Mouse (Mus musculus) forebrain, embryonic 10.5 days (tissue): Measurements from ENCODE around the gene Fam83e. TPM values are rescaled to one million over a fixed set of nuclear protein-coding genes. Genes with fewer than 3 reads are reported as not detected.
A peak's percentile ranks its signal among the peaks of the same experiment; 100 is the strongest.

Experiments
- DNase-seq: peaks from one replicate; pipeline ENCODE4 v3.0.0-alpha.2; 2017; ENCODE audit warnings: low spot score; ENCODE audit errors: extremely low spot score
- H3K27ac ChIP-seq: fragments of 300-500 bp; sonication (generic); 2 replicates; pipeline ENCODE4 v1.5.1; 2016; ENCODE audit warnings: mild to moderate bottlenecking
- H3K27me3 ChIP-seq: fragments of 300-500 bp; sonication (generic); 2 replicates; pipeline ENCODE4 v1.6.1; 2016; ENCODE audit warnings: mild to moderate bottlenecking; ENCODE audit not compliant: poor library complexity, severe bottlenecking
- H3K36me3 ChIP-seq: fragments of 300-500 bp; sonication (generic); replicated peaks from 2 replicates; pipeline ENCODE4 v1.6.1; 2016; ENCODE audit warnings: mild to moderate bottlenecking, moderate library complexity
- H3K4me1 ChIP-seq: fragments of 300-500 bp; sonication (generic); 2 replicates; pipeline ENCODE4 v1.6.1; 2016
- H3K4me3 ChIP-seq: fragments of 300-500 bp; sonication (generic); 2 replicates; pipeline ENCODE4 v1.5.1; 2016; ENCODE audit warnings: mild to moderate bottlenecking, moderate library complexity
- H3K9me3 ChIP-seq: fragments of 300-500 bp; sonication (generic); 2 replicates; pipeline ENCODE4 v1.6.1; 2016; ENCODE audit warnings: mild to moderate bottlenecking, moderate library complexity
- WGBS: fragments of 180-500 bp; shearing (Covaris S2); methylation state at CpG from one replicate; pipeline ENCODE4 v1.1.7; 2016; 5-methylcytosine and 5-hydroxymethylcytosine counted together
- polyA plus RNA-seq: library from polyadenylated mRNA; unstranded; fragments of >200 nt; fragmentation: Nextera tagmentation; extraction: Ambion mirVana; gene quantifications from 2 replicates; pipeline ENCODE4 v1.2.1, GENCODE M21; 2016

Gene Fam83e
- polyA plus RNA-seq, 1 experiment from 2014 or later: 3.3 TPM

DNA sequence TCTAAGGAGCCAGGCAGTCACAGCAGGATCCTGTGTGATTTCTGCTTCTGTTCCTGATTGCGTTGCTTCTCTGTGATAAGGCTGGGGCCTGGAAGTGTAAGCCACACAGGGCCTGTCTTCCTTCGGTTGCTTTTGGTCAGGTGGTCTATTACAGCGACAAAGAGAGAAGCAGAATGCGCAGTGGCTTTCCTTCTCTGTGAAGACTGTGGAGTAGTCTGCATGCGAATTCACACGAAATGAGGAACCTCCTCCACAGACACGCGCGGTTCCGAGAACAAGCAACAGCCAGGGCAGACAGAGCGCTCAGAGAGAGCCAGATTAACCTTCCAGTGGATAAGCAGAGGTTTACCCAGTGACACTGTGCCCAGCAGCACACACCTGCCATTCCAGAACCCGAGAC, 20.3 kb downstream of the Fam83e start:
- Histone ChIP-seq H3K4me3 (no peak overlapping the region), H3K9me3 (no peaks in the 10 kb centered on the region), H3K36me3 (no peaks in the 10 kb centered on the region), H3K27ac (no peak overlapping the region), H3K4me1 (peaks cover 10% of the 10 kb centered on the region; the same call in 1 of the 2 replicates), H3K27me3 (peaks cover 21% of the 10 kb centered on the region)
- no peak for DNase-seq
- WGBS: 87% methylated on average over 12 of the region's 12 CpGs

- Histone ChIP-seq H3K36me3 (no peaks in the 10 kb centered on the region), H3K27me3 (peaks cover 21% of the 10 kb centered on the region), H3K4me3 (peak overlapping the region; percentile 28), H3K27ac (no peak overlapping the region), H3K4me1 (peaks cover 10% of the 10 kb centered on the region; the same call in 1 of the 2 replicates), H3K9me3 (peaks cover 3% of the 10 kb centered on the region; the same call in 1 of the 2 replicates)
- no peak for DNase-seq
- 37% methylated on average over 11 of the region's 11 CpGs for WGBS
These were observed 20.8 kb downstream of the Fam83e start for GRCm38 (mm10) chr7:45741777-45742176.

- WGBS: 41% methylated on average over 19 of the region's 19 CpGs
- Histone ChIP-seq H3K4me1 (peaks cover 10% of the 10 kb centered on the region; the same call in 1 of the 2 replicates), H3K36me3 (no peaks in the 10 kb centered on the region), H3K9me3 (peaks cover 4% of the 10 kb centered on the region; the same call in 1 of the 2 replicates), H3K27ac (no peak overlapping the region), H3K4me3 (peak overlapping the region; percentile 28), H3K27me3 (peaks cover 21% of the 10 kb centered on the region)
- DNase-seq: no peak
These were observed 21.3 kb downstream of the Fam83e start for GRCm38 (mm10) chr7:45742338-45742737.

GRCm38 (mm10) chr7:45744387-45744786, 23.4 kb downstream of the Fam83e start:
- no peak overlapping the region for H3K27ac ChIP-seq
- no peak overlapping the region for H3K4me3 ChIP-seq
- peaks cover 4% of the 10 kb centered on the region; the same call in 1 of the 2 replicates for H3K9me3 ChIP-seq
- DNase-seq: peak; percentile 57
- H3K27me3 ChIP-seq: peaks cover 21% of the 10 kb centered on the region
- 41% methylated on average over 2 of the region's 2 CpGs for WGBS
- peaks cover 14% of the 10 kb centered on the region for H3K4me1 ChIP-seq
- H3K36me3 ChIP-seq: no peaks in the 10 kb centered on the region

- H3K27me3 ChIP-seq: peaks cover 12% of the 10 kb centered on the region
- H3K9me3 ChIP-seq: peaks cover 4% of the 10 kb centered on the region; the same call in 1 of the 2 replicates
- H3K4me3 ChIP-seq: no peak overlapping the region
- 65% methylated on average over 6 of the region's 6 CpGs for WGBS
- no peak for DNase-seq
- H3K4me1 ChIP-seq: peaks cover 16% of the 10 kb centered on the region
- H3K36me3 ChIP-seq: no peaks in the 10 kb centered on the region
- no peak overlapping the region for H3K27ac ChIP-seq
These were observed 25.5 kb downstream of the Fam83e start for GRCm38 (mm10) chr7:45746518-45746917.

DNA sequence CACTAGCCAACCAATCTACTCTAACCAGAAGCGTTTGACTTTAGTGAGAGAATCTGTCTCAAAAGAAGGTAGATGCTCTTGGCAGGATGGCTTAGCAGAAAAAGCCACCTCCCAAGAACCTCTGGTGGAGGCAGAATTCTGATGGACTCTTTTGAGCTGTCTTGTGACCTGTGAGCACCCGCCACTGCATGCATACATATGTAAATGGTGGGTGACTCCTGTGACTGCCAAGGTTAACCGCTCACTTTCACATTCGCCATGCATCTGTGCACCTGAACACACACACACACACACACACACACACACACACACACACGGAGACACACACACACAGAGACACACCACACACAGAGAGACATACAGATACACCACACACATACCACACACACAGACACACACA, 26.4 kb downstream of the Fam83e start:
- Histone ChIP-seq H3K27ac (no peak overlapping the region), H3K9me3 (peaks cover 4% of the 10 kb centered on the region; the same call in 1 of the 2 replicates), H3K36me3 (no peaks in the 10 kb centered on the region), H3K4me3 (no peak overlapping the region), H3K27me3 (peaks cover 3% of the 10 kb centered on the region; the same call in 1 of the 2 replicates), H3K4me1 (peaks cover 8% of the 10 kb centered on the region)
- WGBS: 73% methylated on average over 5 of the region's 5 CpGs
- no peak for DNase-seq

DNA sequence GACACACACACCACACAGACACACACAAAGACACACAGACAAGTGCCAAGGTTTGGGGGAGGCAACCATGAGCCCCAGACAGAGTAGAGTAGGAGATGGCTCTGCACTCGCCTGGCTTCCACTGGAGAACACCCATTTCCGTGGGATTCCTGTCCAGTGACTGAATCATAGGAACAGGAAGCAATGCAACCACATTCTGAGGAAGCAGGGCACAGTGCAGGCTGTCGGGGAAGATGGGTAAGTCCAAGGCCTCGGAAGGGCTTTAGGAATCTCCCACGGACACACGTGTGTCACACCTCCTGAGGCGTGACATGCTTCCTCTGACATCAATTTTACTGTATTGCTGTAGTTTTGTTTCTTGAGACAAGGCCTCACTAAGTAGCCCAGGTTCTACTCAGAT, 27.1 kb downstream of the Fam83e start:
- Histone ChIP-seq H3K27ac (no peak overlapping the region), H3K4me1 (peaks cover 6% of the 10 kb centered on the region), H3K4me3 (no peak overlapping the region), H3K9me3 (peaks cover 4% of the 10 kb centered on the region; the same call in 1 of the 2 replicates), H3K36me3 (no peaks in the 10 kb centered on the region), H3K27me3 (no peaks in the 10 kb centered on the region; the same call in 1 of the 2 replicates)
- 80% methylated on average over 7 of the region's 7 CpGs for WGBS
- DNase-seq: no peak

DNA sequence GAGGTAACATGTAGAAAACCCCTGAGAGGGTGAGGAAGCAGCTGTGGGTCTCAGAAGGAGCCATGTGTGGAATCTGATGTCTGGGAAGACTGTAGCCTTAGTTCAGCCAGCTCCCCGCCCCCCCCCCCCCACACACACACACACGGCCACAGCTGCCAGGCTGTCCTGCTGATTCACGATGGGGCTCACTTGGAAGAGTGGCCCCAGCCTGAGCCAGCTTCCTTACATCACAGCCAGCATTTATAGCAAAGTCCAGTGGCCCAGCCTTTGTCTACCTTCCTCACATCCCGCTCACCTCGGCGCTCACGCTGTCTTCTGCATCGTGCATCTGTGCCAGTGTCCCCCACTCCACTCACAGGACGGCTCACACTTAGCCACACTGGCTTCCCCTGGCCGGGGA, 28.4 kb downstream of the Fam83e start:
- peaks cover 4% of the 10 kb centered on the region; the same call in 1 of the 2 replicates for H3K9me3 ChIP-seq
- H3K4me3 ChIP-seq: no peak overlapping the region
- peaks cover 6% of the 10 kb centered on the region for H3K4me1 ChIP-seq
- no peaks in the 10 kb centered on the region for H3K36me3 ChIP-seq
- H3K27ac ChIP-seq: no peak overlapping the region
- no peak for DNase-seq
- no peaks in the 10 kb centered on the region; the same call in 1 of the 2 replicates for H3K27me3 ChIP-seq
- 63% methylated on average over 9 of the region's 10 CpGs for WGBS

DNA sequence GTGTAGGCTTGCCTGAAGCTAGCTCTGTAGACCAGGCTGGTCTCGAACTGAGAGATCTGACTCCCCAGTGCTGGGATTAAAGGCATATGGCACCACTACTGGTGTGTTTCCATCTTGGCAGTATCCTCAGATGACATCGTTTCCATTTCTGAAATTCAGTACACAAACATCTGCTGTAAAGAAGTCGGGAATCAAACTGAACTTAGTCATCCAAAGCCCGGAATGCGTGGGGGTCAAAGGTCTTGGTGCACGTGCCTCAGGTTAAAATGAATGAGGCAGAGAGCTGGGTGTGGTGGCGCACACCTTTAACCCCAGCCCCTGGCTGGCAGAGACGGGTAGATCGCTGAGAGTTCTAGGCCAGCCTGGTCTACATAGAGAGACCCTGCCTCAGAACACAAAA, 29.1 kb downstream of the Fam83e start:
- DNase-seq: no peak
- no peak overlapping the region for H3K4me3 ChIP-seq
- H3K9me3 ChIP-seq: peaks cover 4% of the 10 kb centered on the region; the same call in 1 of the 2 replicates
- peaks cover 6% of the 10 kb centered on the region for H3K4me1 ChIP-seq
- no peaks in the 10 kb centered on the region; the same call in 1 of the 2 replicates for H3K27me3 ChIP-seq
- no peak overlapping the region for H3K27ac ChIP-seq
- 82% methylated on average over 9 of the region's 9 CpGs for WGBS
- no peaks in the 10 kb centered on the region for H3K36me3 ChIP-seq

DNA sequence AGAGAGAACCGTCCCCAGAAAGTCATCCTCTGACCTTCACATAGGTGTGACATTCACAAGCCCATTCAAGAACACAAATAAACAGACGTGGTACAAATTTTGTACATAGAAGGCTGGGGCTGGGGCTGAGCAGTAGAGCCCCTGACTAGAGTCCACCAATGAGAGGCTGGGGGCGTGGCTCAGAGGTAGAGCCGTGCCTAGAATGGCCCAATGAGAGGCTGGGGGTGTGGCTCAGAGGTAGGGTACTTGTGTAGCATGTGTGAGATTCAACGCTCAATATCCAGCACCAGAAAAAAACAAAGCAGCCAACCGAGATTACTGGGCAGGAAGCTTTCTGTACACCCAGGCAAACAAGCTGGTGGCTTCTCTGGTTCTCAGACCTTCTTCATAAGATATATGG, 34.7 kb downstream of the Fam83e start:
- H3K27ac ChIP-seq: no peak overlapping the region
- 67% methylated on average over 6 of the region's 6 CpGs for WGBS
- peaks cover 10% of the 10 kb centered on the region for H3K4me1 ChIP-seq
- no peaks in the 10 kb centered on the region for H3K9me3 ChIP-seq
- H3K27me3 ChIP-seq: peaks cover 35% of the 10 kb centered on the region
- DNase-seq: no peak
- no peak overlapping the region for H3K4me3 ChIP-seq
- no peaks in the 10 kb centered on the region for H3K36me3 ChIP-seq

DNA sequence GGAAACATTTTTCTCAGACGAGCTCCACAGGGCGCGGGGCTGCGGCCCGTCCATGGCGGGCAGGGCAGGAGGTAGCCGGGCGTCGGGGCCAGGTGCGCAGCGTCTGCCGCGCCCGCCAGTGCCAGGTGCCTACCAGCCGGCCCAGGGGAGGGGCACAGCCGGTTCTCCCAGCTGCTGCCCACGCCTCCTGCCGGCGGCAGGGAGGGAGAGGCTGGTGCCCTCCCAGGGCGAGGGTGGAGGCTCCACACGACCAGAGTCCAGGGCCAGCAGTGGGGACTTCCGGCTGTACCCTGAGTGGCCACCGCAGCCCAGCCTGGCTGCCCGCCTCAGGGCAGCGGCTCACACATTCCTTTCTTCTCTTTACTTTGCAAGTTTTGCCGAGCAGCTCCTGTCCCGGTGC, 38.4 kb downstream of the Fam83e start:
- Histone ChIP-seq H3K9me3 (no peaks in the 10 kb centered on the region), H3K27ac (peak overlapping the region; percentile 56; the same call in 1 of the 2 replicates), H3K4me1 (peaks cover 10% of the 10 kb centered on the region), H3K27me3 (peaks cover 38% of the 10 kb centered on the region), H3K4me3 (peak overlapping the region; percentile 46), H3K36me3 (no peaks in the 10 kb centered on the region)
- no peak for DNase-seq
- WGBS: 8% methylated on average over 17 of the region's 27 CpGs

DNA sequence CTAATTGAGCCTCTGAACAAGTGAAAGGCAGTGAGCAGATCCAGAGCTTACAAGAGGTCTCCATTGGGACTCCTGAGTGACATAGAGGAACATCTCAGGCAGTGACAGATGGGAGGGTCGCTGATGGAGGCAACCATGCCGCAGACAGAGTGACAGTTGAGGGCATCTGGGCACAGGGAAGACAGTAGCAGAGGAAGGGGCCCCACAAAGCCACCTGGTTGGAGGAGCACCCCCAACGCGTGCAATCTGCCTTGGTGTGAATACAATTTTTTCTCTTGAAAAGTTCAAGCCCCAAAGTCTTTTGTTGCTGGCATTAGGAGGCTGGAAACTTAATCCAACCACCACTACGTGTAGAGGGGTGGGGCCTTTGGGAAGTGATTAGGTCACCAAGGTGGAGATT, 39.1 kb downstream of the Fam83e start:
- H3K4me1 ChIP-seq: peaks cover 10% of the 10 kb centered on the region
- H3K27me3 ChIP-seq: peaks cover 38% of the 10 kb centered on the region
- 75% methylated on average over 5 of the region's 5 CpGs for WGBS
- H3K4me3 ChIP-seq: 0 out of 2 replicates have a peak overlapping the region, but pooled peaks have one; percentile 46
- H3K36me3 ChIP-seq: no peaks in the 10 kb centered on the region
- no peaks in the 10 kb centered on the region for H3K9me3 ChIP-seq
- no peak for DNase-seq
- no peak overlapping the region for H3K27ac ChIP-seq

DNA sequence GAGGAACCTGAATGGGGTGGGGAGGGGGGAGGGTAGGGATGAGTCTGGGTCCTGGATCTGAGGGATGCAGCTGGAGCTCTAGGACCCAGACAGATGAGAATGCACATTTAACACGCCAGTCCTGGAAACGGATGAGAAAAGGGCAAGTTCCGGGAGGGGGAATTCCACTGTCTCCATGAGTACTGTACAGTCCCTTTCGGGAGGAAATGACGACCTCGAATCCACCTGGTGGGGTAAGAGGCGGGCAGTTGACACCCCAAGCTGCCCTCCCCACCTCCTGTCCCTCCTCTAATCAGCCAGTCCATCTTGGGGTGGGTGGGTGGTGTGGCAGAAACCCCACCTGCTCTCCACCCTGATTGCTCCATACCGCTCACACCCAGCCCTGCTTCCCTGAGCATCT, 45.0 kb downstream of the Fam83e start:
- H3K36me3 ChIP-seq: no peaks in the 10 kb centered on the region
- H3K4me3 ChIP-seq: no peak overlapping the region
- peaks cover 3% of the 10 kb centered on the region; the same call in 1 of the 2 replicates for H3K4me1 ChIP-seq
- WGBS: 69% methylated on average over 8 of the region's 8 CpGs
- peaks cover under 1% of the 10 kb centered on the region; the same call in 1 of the 2 replicates for H3K27me3 ChIP-seq
- no peak for DNase-seq
- no peaks in the 10 kb centered on the region for H3K9me3 ChIP-seq
- no peak overlapping the region for H3K27ac ChIP-seq
